In the genomic region with DNA sequence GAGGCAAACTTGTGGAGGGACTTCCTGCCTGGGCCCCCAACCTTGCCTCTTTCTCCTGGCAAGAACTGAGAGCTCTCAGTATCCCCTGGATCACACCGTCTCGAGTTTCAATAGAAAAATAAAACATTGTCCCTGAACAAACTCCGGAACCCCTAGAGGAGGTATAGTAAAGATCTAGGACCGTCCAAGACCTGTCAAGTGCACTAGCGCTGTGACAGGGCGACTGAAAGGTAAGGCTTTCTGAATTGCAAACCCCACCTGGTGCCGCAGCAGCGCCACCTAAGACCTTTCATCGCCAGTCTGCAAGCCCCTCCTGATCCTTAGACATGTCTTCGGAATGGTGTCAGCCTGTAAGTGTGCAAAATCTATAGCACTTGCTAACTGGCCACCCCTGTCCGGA, we compare ENCODE assay signal across 9 mouse cellular contexts. TPM values are rescaled to one million over a fixed set of nuclear protein-coding genes. Genes with fewer than 3 reads are reported as not detected.
DNase-seq lines count a peak whose midpoint lies in the region; ATAC-seq and TF ChIP-seq lines count a peak whose summit lies in the region.
"Had no signal": no experiment of that assay in that cellular context is flagged by ENCODE, and none has a peak within 500 bp of the region (broad histone marks: within the 10 kb centered on the region; RNA-seq: fewer than 3 reads in every experiment).

No protein-coding gene starts in this region.

- no peak for TF ChIP-seq EP300 in liver, postnatal 0 days (IDR thresholded peaks at IDR 0.05; ENCODE audit: low read depth)

- no peak overlapping the region for H3K9ac ChIP-seq in liver, embryonic 11.5 days (ENCODE audit: low read depth, low read length)
- H3K9ac ChIP-seq in liver, postnatal 0 days (replicated peaks) = no peak overlapping the region
- H3K9ac ChIP-seq in forebrain, embryonic 11.5 days (ENCODE audit: low read length) = 0 out of 2 replicates have a peak overlapping the region, but pooled peaks have one; percentile 7
- H3K9ac ChIP-seq in intestine, embryonic 16.5 days (ENCODE audit: low read depth, low read length) = no peak overlapping the region
- H3K9ac ChIP-seq in neural tube, embryonic 15.5 days (replicated peaks) = no peak overlapping the region

- ATAC-seq in liver, embryonic 11.5 days (replicated peaks; ENCODE audit: low FRiP score) = no peak
- no peak for ATAC-seq in liver, postnatal 0 days
- ATAC-seq in forebrain, embryonic 11.5 days (replicated peaks; ENCODE audit: low FRiP score) = 0 out of 2 replicates have a peak, but pooled peaks have one; percentile 6
- no peak for ATAC-seq in intestine, embryonic 16.5 days
- ATAC-seq in neural tube, embryonic 15.5 days (ENCODE audit: low FRiP score) = no peak

- no peaks in the 10 kb centered on the region; the same call in 1 of the 2 replicates for H3K4me1 ChIP-seq in liver, embryonic 11.5 days (replicated peaks; ENCODE audit: control insufficient read depth, insufficient read depth, low read length)
- no peaks in the 10 kb centered on the region for H3K4me1 ChIP-seq in liver, postnatal 0 days (ENCODE audit: insufficient read depth)
- H3K4me1 ChIP-seq in forebrain, embryonic 11.5 days (replicated peaks; ENCODE audit: control insufficient read depth, insufficient read depth, low read length) = peaks cover 20% of the 10 kb centered on the region
- H3K4me1 ChIP-seq in intestine, embryonic 16.5 days (ENCODE audit: control insufficient read depth, insufficient read depth, low read length) = peaks cover 15% of the 10 kb centered on the region
- peaks cover 37% of the 10 kb centered on the region for H3K4me1 ChIP-seq in neural tube, embryonic 15.5 days

- H3K27ac ChIP-seq in liver, embryonic 11.5 days (ENCODE audit: low read depth, low read length) = no peak overlapping the region
- no peak overlapping the region for H3K27ac ChIP-seq in liver, postnatal 0 days (ENCODE audit: low read depth)
- no peak overlapping the region for H3K27ac ChIP-seq in forebrain, embryonic 11.5 days (ENCODE audit: low read depth, low read length)
- no peak overlapping the region for H3K27ac ChIP-seq in intestine, embryonic 16.5 days (ENCODE audit: low read length)
- H3K27ac ChIP-seq in neural tube, embryonic 15.5 days (replicated peaks) = no peak overlapping the region

- H3K27me3 ChIP-seq in liver, embryonic 11.5 days (replicated peaks; ENCODE audit: control insufficient read depth, insufficient read depth, low read length) = peaks cover 61% of the 10 kb centered on the region
- H3K27me3 ChIP-seq in liver, postnatal 0 days (ENCODE audit: insufficient read depth, low read length) = peaks cover 46% of the 10 kb centered on the region
- peaks cover 71% of the 10 kb centered on the region for H3K27me3 ChIP-seq in forebrain, embryonic 11.5 days (ENCODE audit: control insufficient read depth, insufficient read depth, low read length)
- peaks cover 65% of the 10 kb centered on the region for H3K27me3 ChIP-seq in intestine, embryonic 16.5 days (replicated peaks; ENCODE audit: control insufficient read depth, insufficient read depth, low read length)
- H3K27me3 ChIP-seq in neural tube, embryonic 15.5 days (replicated peaks) = peaks cover 83% of the 10 kb centered on the region

- H3K9me3 ChIP-seq in liver, embryonic 11.5 days (ENCODE audit: control insufficient read depth, low read length) = no peaks in the 10 kb centered on the region
- H3K9me3 ChIP-seq in liver, postnatal 0 days (ENCODE audit: low read length) = no peaks in the 10 kb centered on the region
- no peaks in the 10 kb centered on the region for H3K9me3 ChIP-seq in forebrain, embryonic 11.5 days (ENCODE audit: control insufficient read depth, low read length)
- no peaks in the 10 kb centered on the region for H3K9me3 ChIP-seq in intestine, embryonic 16.5 days (ENCODE audit: control insufficient read depth, low read length)
- no peaks in the 10 kb centered on the region for H3K9me3 ChIP-seq in neural tube, embryonic 15.5 days (replicated peaks)

- no peak for TF ChIP-seq CTCF in liver, postnatal 0 days (IDR thresholded peaks at IDR 0.05; ENCODE audit: low read depth)

- H3K4me3 ChIP-seq in liver, embryonic 11.5 days (ENCODE audit: low read depth, low read length) = peak overlapping the region; percentile 41; the same call in 1 of the 2 replicates
- no peak overlapping the region for H3K4me3 ChIP-seq in liver, postnatal 0 days (ENCODE audit: low read depth, low read length)
- H3K4me3 ChIP-seq in forebrain, embryonic 11.5 days (ENCODE audit: low read depth, low read length) = peak overlapping the region; percentile 37
- H3K4me3 ChIP-seq in intestine, embryonic 16.5 days (ENCODE audit: low read length) = peak overlapping the region; percentile 40
- peak overlapping the region; percentile 40; the same call in 1 of the 2 replicates for H3K4me3 ChIP-seq in neural tube, embryonic 15.5 days (replicated peaks)

- peak overlapping the region; percentile 64 for H3K4me2 ChIP-seq in liver, embryonic 11.5 days
- H3K4me2 ChIP-seq in liver, postnatal 0 days (ENCODE audit: low read depth, low read length) = no peak overlapping the region
- H3K4me2 ChIP-seq in forebrain, embryonic 11.5 days (ENCODE audit: low read depth, low read length, severe bottlenecking) = peak overlapping the region; percentile 78
- H3K4me2 ChIP-seq in intestine, embryonic 16.5 days (ENCODE audit: low read depth, low read length) = peak overlapping the region; percentile 60
- H3K4me2 ChIP-seq in neural tube, embryonic 15.5 days = peak overlapping the region; percentile 84

- H3K36me3 ChIP-seq in liver, embryonic 11.5 days (ENCODE audit: control insufficient read depth, insufficient read depth, low read length) = no peaks in the 10 kb centered on the region
- no peaks in the 10 kb centered on the region for H3K36me3 ChIP-seq in liver, postnatal 0 days (replicated peaks; ENCODE audit: insufficient read depth, low read length)
- H3K36me3 ChIP-seq in forebrain, embryonic 11.5 days (ENCODE audit: control insufficient read depth, insufficient read depth, low read length) = no peaks in the 10 kb centered on the region
- H3K36me3 ChIP-seq in intestine, embryonic 16.5 days (ENCODE audit: control insufficient read depth, insufficient read depth, low read length) = no peaks in the 10 kb centered on the region
- no peaks in the 10 kb centered on the region for H3K36me3 ChIP-seq in neural tube, embryonic 15.5 days

- no peak for DNase-seq in liver, embryonic 11.5 days (ENCODE audit: low spot score)
- no peak for DNase-seq in liver, postnatal 0 days
- no peak for DNase-seq in forebrain, embryonic 11.5 days (ENCODE audit: low spot score)
- no peak for DNase-seq in spleen, adult 12 weeks (ENCODE audit: low spot score)
- no peak for DNase-seq in adrenal gland, postnatal 4 days (ENCODE audit: low spot score in 2 of 2)

- WGBS in liver, embryonic 11.5 days = 7% methylated on average over 11 of the region's 11 CpGs
- WGBS in liver, postnatal 0 days (ENCODE audit: insufficient replicate concordance) = 5% methylated on average over 11 of the region's 11 CpGs
- WGBS in forebrain, embryonic 11.5 days = 3% methylated on average over 11 of the region's 11 CpGs
- WGBS in intestine, embryonic 16.5 days = 7% methylated on average over 11 of the region's 11 CpGs
- 4% methylated on average over 11 of the region's 11 CpGs for WGBS in neural tube, embryonic 15.5 days

RNA-seq across cellular contexts. Expression of gene Irx6, which starts 1.0 kb away (rescaled TPM):
- polyA plus RNA-seq in liver, embryonic 11.5 days (2014; fragmentation: Nextera tagmentation; extraction: Ambion mirVana) = 0.06 TPM in 1 of 2 replicates, not detected in the other
- polyA plus RNA-seq in liver, postnatal 0 days (2015; fragmentation: Nextera tagmentation; extraction: Ambion mirVana) = not detected in 2 replicates
- 0.15 and 0.36 TPM in 2 replicates for polyA plus RNA-seq in forebrain, embryonic 11.5 days (2014; fragmentation: Nextera tagmentation; extraction: Ambion mirVana)
- not detected in 2 replicates for polyA plus RNA-seq in intestine, embryonic 16.5 days (2015; fragmentation: Nextera tagmentation; extraction: Ambion mirVana)
- polyA plus RNA-seq in neural tube, embryonic 15.5 days (2015; fragmentation: Nextera tagmentation; extraction: Ambion mirVana) = 1.2 and 1.3 TPM in 2 replicates
- not detected for total RNA-seq in adrenal gland, postnatal 4 days (2021)
- total RNA-seq: gastrocnemius, adult 8-10 months had no signal
- polyA plus RNA-seq: Patski had no signal
